Mouse (Mus musculus) midbrain, embryonic 16.5 days (tissue): ENCODE results near the gene Fastkd1. TPM values are rescaled to one million over a fixed set of nuclear protein-coding genes. Genes with fewer than 3 reads are reported as not detected.
A peak's percentile ranks its signal among the peaks of the same experiment; 100 is the strongest.

Experiments
- ATAC-seq: fragments of 200-750 bp; cut with Nextera tagmentation; 2 replicates; pipeline ENCODE4 v1.8.0; 2017; ENCODE audit warnings: moderate TSS enrichment
- H3K27ac ChIP-seq: fragments of 300-500 bp; sonication (generic); 2 replicates; pipeline ENCODE4 v1.5.1; 2014; ENCODE audit warnings: mild to moderate bottlenecking, low read length, mixed read lengths
- H3K27me3 ChIP-seq: fragments of 300-500 bp; sonication (generic); 2 replicates; pipeline ENCODE4 v1.6.1; 2014; ENCODE audit warnings: low read depth, low read length, mixed read lengths; ENCODE audit not compliant: control insufficient read depth, insufficient read depth
- H3K36me3 ChIP-seq: fragments of 300-500 bp; sonication (generic); 2 replicates; pipeline ENCODE4 v1.6.1; 2014; ENCODE audit warnings: mild to moderate bottlenecking, low read length, moderate library complexity, mixed read lengths; ENCODE audit not compliant: control insufficient read depth, insufficient read depth
- H3K4me1 ChIP-seq: fragments of 300-500 bp; sonication (generic); 2 replicates; pipeline ENCODE4 v1.6.1; 2014; ENCODE audit warnings: mild to moderate bottlenecking, low read length, mixed read lengths; ENCODE audit not compliant: control insufficient read depth, insufficient read depth
- H3K4me2 ChIP-seq: fragments of 300-500 bp; sonication (generic); 2 replicates; pipeline ENCODE4 v1.6.1; 2014; ENCODE audit warnings: mild to moderate bottlenecking, low read length, mixed read lengths
- H3K4me3 ChIP-seq: fragments of 300-500 bp; sonication (generic); 2 replicates; pipeline ENCODE4 v1.5.1; 2014; ENCODE audit warnings: low read depth, mild to moderate bottlenecking, low read length, moderate library complexity, mixed read lengths
- H3K9ac ChIP-seq: fragments of 300-500 bp; sonication (generic); 2 replicates; pipeline ENCODE4 v1.6.1; 2014; ENCODE audit warnings: low read depth, low read length, mixed read lengths
- H3K9me3 ChIP-seq: fragments of 300-500 bp; sonication (generic); replicated peaks from 2 replicates; pipeline ENCODE4 v1.6.1; 2014; ENCODE audit warnings: mild to moderate bottlenecking, low read length, mixed read lengths; ENCODE audit not compliant: control insufficient read depth, poor library complexity, severe bottlenecking
- WGBS: fragments of 180-500 bp; shearing (Covaris S2); extraction: QIAGEN DNeasy Blood & Tissue Kit; methylation state at CpG from one replicate; pipeline ENCODE4 v1.1.7; 2014; 5-methylcytosine and 5-hydroxymethylcytosine counted together
- polyA plus RNA-seq: library from polyadenylated mRNA; unstranded; fragments of >200 nt; fragmentation: Nextera tagmentation; extraction: Ambion mirVana; gene quantifications from 2 replicates; pipeline ENCODE4 v1.2.1, GENCODE M21; 2015

The Fastkd1 gene
- 18.0 and 18.2 TPM in 2 replicates for polyA plus RNA-seq

GRCm38 (mm10) chr2:69712981-69713625 is at the start of gene Fastkd1:
TSS of gene Fastkd1 (minus strand) at chr2:69713516.
- H3K27ac ChIP-seq, result peak within 1 kb of the TSS; percentile 75
- peak within 1 kb of the TSS; percentile 80 for H3K9ac ChIP-seq
- under 1% methylated on average over 39 of the region's 39 CpGs for WGBS
- no peaks in the 10 kb centered on the region for H3K27me3 ChIP-seq
- no peaks in the 10 kb centered on the region for H3K36me3 ChIP-seq
- no peaks in the 10 kb centered on the region for H3K9me3 ChIP-seq
- H3K4me1 ChIP-seq, result peaks cover 11% of the 10 kb centered on the region
- peak; percentile 100 for ATAC-seq
- H3K4me3 ChIP-seq, result peak within 1 kb of the TSS; percentile 73
- H3K4me2 ChIP-seq, result peak within 1 kb of the TSS; percentile 78

- Histone ChIP-seq H3K36me3 (no peaks in the 10 kb centered on the region), H3K27ac (no peak overlapping the region), H3K27me3 (no peaks in the 10 kb centered on the region), H3K4me3 (no peak overlapping the region), H3K9me3 (no peaks in the 10 kb centered on the region), H3K4me2 (no peak overlapping the region), H3K9ac (no peak overlapping the region), H3K4me1 (no peaks in the 10 kb centered on the region)
- WGBS, result 23% methylated on average over 5 of the region's 5 CpGs
- ATAC-seq, result no peak
Observed at GRCm38 (mm10) chr2:69760980-69761379, 47.7 kb upstream of the Fastkd1 start.

- ATAC-seq, result no peak
- H3K9ac ChIP-seq, result no peak overlapping the region
- no peak overlapping the region for H3K4me3 ChIP-seq
- peaks cover 35% of the 10 kb centered on the region for H3K36me3 ChIP-seq
- no peaks in the 10 kb centered on the region for H3K4me1 ChIP-seq
- H3K9me3 ChIP-seq, result no peaks in the 10 kb centered on the region
- H3K4me2 ChIP-seq, result no peak overlapping the region
- H3K27me3 ChIP-seq, result no peaks in the 10 kb centered on the region
- H3K27ac ChIP-seq, result no peak overlapping the region
- WGBS, result 90% methylated on average over 1 of the region's 1 CpGs
Observed at GRCm38 (mm10) chr2:69745091-69745490, 31.8 kb upstream of the Fastkd1 start.

- Histone ChIP-seq H3K4me1 (peaks cover 16% of the 10 kb centered on the region), H3K9me3 (no peaks in the 10 kb centered on the region), H3K36me3 (no peaks in the 10 kb centered on the region), H3K4me3 (peak overlapping the region; percentile 97), H3K4me2 (peak overlapping the region; percentile 71), H3K9ac (peak overlapping the region; percentile 90), H3K27me3 (no peaks in the 10 kb centered on the region), H3K27ac (peak overlapping the region; percentile 92)
- no peak for ATAC-seq
- under 1% methylated on average over 13 of the region's 13 CpGs for WGBS
Observed at GRCm38 (mm10) chr2:69723519-69723825, 10.2 kb upstream of the Fastkd1 start.

GRCm38 (mm10) chr2:69722650-69723518 is 9.6 kb upstream of the Fastkd1 start:
- peak; percentile 98 for ATAC-seq
- Histone ChIP-seq H3K9me3 (no peaks in the 10 kb centered on the region), H3K9ac (peak overlapping the region; percentile 90), H3K4me1 (peaks cover 16% of the 10 kb centered on the region), H3K4me2 (peak overlapping the region; percentile 71), H3K27me3 (no peaks in the 10 kb centered on the region), H3K4me3 (peak overlapping the region; percentile 97), H3K27ac (peak overlapping the region; percentile 92), H3K36me3 (no peaks in the 10 kb centered on the region)
- 0% methylated on average over 79 of the region's 91 CpGs for WGBS

- Histone ChIP-seq H3K9me3 (no peaks in the 10 kb centered on the region), H3K9ac (peak within 1 kb of the TSS; percentile 90), H3K4me2 (peak within 1 kb of the TSS; percentile 71), H3K27ac (peak within 1 kb of the TSS; percentile 92), H3K27me3 (no peaks in the 10 kb centered on the region), H3K36me3 (no peaks in the 10 kb centered on the region), H3K4me3 (peak within 1 kb of the TSS; percentile 97), H3K4me1 (peaks cover 16% of the 10 kb centered on the region)
- no peak; the same call in 1 of the 2 replicates for ATAC-seq
- 3% methylated on average over 12 of the region's 12 CpGs for WGBS
Observed at GRCm38 (mm10) chr2:69722273-69722649, 8.9 kb upstream of the Fastkd1 start, which contains the start of gene Ppig. TSS of gene Ppig (plus strand) at chr2:69722545.

- Histone ChIP-seq H3K36me3 (no peaks in the 10 kb centered on the region), H3K27me3 (no peaks in the 10 kb centered on the region), H3K9ac (no peak overlapping the region), H3K9me3 (no peaks in the 10 kb centered on the region), H3K4me2 (no peak overlapping the region), H3K4me3 (no peak overlapping the region), H3K4me1 (peaks cover 5% of the 10 kb centered on the region), H3K27ac (no peak overlapping the region)
- WGBS, result 93% methylated on average over 1 of the region's 1 CpGs
- no peak for ATAC-seq
Observed at GRCm38 (mm10) chr2:69719121-69719520, 5.8 kb upstream of the Fastkd1 start.

GRCm38 (mm10) chr2:69716483-69716882 is 3.2 kb upstream of the Fastkd1 start:
- Histone ChIP-seq H3K4me3 (no peak overlapping the region), H3K36me3 (no peaks in the 10 kb centered on the region), H3K9ac (no peak overlapping the region), H3K27ac (no peak overlapping the region), H3K27me3 (no peaks in the 10 kb centered on the region), H3K4me1 (peaks cover 9% of the 10 kb centered on the region), H3K4me2 (no peak overlapping the region), H3K9me3 (no peaks in the 10 kb centered on the region)
- WGBS, result 84% methylated on average over 3 of the region's 3 CpGs
- ATAC-seq, result no peak

- Histone ChIP-seq H3K4me3 (no peak overlapping the region), H3K27me3 (no peaks in the 10 kb centered on the region), H3K4me1 (peaks cover 11% of the 10 kb centered on the region), H3K9me3 (no peaks in the 10 kb centered on the region), H3K27ac (no peak overlapping the region), H3K9ac (no peak overlapping the region), H3K36me3 (no peaks in the 10 kb centered on the region), H3K4me2 (no peak overlapping the region)
- WGBS, result 85% methylated on average over 5 of the region's 5 CpGs
- ATAC-seq, result no peak
Observed at GRCm38 (mm10) chr2:69714126-69714525, 810 bp upstream of the Fastkd1 start.
